Mouse (Mus musculus) small intestine, adult 2 months (tissue): ENCODE results near the gene Cldn15. TPM values are rescaled to one million over a fixed set of nuclear protein-coding genes. Genes with fewer than 3 reads are reported as not detected.

Source experiments
- H3K27ac ChIP-seq: fragments of 200-500 bp; 2 replicates; pipeline ENCODE4 v1.5.1; 2012; ENCODE audit warnings: low read depth, low read length, control low read depth, inconsistent platforms; ENCODE audit not compliant: insufficient read depth
- H3K27me3 ChIP-seq: fragments of 200-500 bp; 2 replicates; pipeline ENCODE4 v1.6.1; 2012; ENCODE audit warnings: mild to moderate bottlenecking, moderate library complexity, low read length, inconsistent platforms; ENCODE audit not compliant: control insufficient read depth, insufficient read depth
- H3K36me3 ChIP-seq: fragments of 200-500 bp; 2 replicates; pipeline ENCODE4 v1.6.1; 2012; ENCODE audit warnings: mild to moderate bottlenecking, low read length, control low read depth, inconsistent platforms; ENCODE audit not compliant: control insufficient read depth, insufficient read depth
- H3K4me1 ChIP-seq: fragments of 200-500 bp; 2 replicates; pipeline ENCODE4 v1.6.1; 2012; ENCODE audit warnings: low read length, inconsistent platforms, mixed read lengths; ENCODE audit not compliant: control insufficient read depth, insufficient read depth, insufficient read length
- H3K4me3 ChIP-seq: fragments of 200-500 bp; 2 replicates; pipeline ENCODE4 v1.5.1; 2012; ENCODE audit warnings: low read depth, mild to moderate bottlenecking, control low read depth, inconsistent platforms, low read length, moderate library complexity
- CTCF ChIP-seq: fragments of 200-500 bp; IDR thresholded peaks from 2 replicates; pipeline ENCODE4 v1.5.1; 2012; ENCODE audit warnings: low read depth, mild to moderate bottlenecking, control low read depth, inconsistent platforms, low read length, moderate library complexity, mixed read lengths; ENCODE audit not compliant: insufficient replicate concordance, insufficient read length; ENCODE audit errors: extremely low read depth
- POLR2A ChIP-seq: fragments of 200-500 bp; IDR thresholded peaks from 2 replicates; pipeline ENCODE4 v1.6.1; 2012; ENCODE audit warnings: low read depth, mild to moderate bottlenecking, control low read depth, inconsistent platforms, low read length, moderate library complexity
- WGBS: fragments of 180-500 bp; shearing (Covaris S2); methylation state at CpG from one replicate; pipeline ENCODE4 v1.1.7; 2018; 5-methylcytosine and 5-hydroxymethylcytosine counted together
- polyA plus RNA-seq: library from polyadenylated mRNA; depleted of rRNA; stranded (reverse); fragments of >200 nt; gene quantifications from 2 replicates; pipeline ENCODE4 v1.2.3, GENCODE M21; 2012

The Cldn15 gene
- polyA plus RNA-seq, 1 experiment: 657 TPM

DNA sequence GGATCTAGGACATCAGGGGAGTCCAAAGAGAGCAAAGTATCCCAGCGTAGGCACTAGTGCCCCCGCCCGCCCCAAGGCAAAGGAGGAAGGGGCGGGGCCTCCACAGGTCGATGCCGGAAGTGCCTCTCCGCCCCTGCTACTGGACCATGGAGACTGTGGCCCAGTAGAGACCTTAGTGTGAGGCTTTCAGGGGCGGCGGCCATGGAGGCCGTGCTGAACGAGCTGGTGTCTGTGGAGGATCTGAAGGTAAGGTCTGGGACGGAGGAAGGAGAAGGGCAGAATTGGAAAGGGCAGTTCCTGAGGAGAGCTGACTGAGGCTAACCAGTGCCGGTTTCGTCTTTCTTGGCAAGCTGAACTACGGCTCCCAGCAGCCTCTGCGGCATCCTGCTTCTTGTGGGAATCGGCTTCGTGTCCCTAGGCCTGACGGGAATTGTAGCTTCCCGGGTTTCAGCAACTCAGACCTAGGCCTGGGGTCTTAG is 4.4 kb upstream of the Cldn15 start:
- Histone ChIP-seq H3K36me3 (peaks cover 14% of the 10 kb centered on the region), H3K27ac (peak overlapping the region; percentile 89), H3K27me3 (no peaks in the 10 kb centered on the region), H3K4me3 (peak overlapping the region; percentile 81), H3K4me1 (peaks cover 50% of the 10 kb centered on the region)
- WGBS: under 1% methylated on average over 20 of the region's 20 CpGs
- TF ChIP-seq CTCF (no peak), POLR2A (peak; percentile 62; the same call in 1 of the 2 replicates)

DNA sequence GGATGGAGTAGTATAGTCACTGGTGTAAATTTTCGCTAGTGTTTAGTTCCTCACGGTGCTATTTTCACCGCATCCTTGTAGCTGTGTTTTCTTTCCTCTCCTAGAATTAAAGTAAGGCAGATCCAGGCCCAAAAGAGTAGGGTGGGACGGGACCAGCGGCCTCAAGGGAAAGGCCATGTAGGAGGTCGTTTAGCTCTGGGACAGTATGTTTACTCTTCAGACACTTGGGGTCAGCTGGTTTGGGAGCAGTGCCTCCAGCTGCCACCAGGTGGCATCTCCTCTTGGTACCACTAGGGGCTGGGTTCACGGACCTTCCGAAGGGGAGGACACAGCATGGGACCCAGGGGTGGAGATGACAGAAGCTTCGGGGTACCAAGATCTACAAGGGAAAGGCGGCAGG is 3.9 kb upstream of the Cldn15 start:
- H3K4me3 ChIP-seq: peak overlapping the region; percentile 81
- no peaks in the 10 kb centered on the region for H3K27me3 ChIP-seq
- peaks cover 47% of the 10 kb centered on the region for H3K4me1 ChIP-seq
- under 1% methylated on average over 10 of the region's 10 CpGs for WGBS
- H3K36me3 ChIP-seq: peaks cover 14% of the 10 kb centered on the region
- H3K27ac ChIP-seq: peak overlapping the region; percentile 89
- TF ChIP-seq POLR2A: no peak
- peak; percentile 98; the same call in 1 of the 2 replicates for TF ChIP-seq CTCF

DNA sequence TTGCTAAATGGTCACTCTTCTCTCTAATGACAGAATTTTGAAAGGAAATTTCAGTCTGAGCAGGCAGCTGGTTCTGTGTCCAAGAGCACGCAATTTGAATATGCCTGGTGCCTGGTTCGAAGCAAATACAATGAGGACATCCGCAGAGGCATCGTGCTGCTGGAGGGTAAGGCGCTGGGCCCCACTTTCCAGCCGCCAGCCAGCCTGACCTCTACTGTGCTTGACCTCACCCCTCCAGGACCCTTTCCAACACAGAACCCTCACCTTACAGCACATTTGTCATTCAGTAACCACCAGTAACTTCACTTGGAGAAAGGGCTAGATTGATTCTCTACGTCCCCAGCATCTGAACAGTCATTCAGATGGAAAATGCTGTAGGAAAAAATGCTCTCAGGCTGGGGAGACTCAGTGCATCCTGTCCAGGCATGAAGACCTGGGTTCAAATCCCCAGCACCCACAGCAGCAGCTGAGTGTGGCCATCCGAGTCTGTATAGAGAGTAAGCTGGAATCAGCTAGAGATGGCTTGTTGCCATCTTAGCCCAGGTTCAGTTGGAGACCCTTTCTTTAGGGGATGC is 3.4 kb upstream of the Cldn15 start:
- no peaks in the 10 kb centered on the region for H3K27me3 ChIP-seq
- peak overlapping the region; percentile 81 for H3K4me3 ChIP-seq
- H3K27ac ChIP-seq: peak overlapping the region; percentile 89
- TF ChIP-seq POLR2A (no peak), CTCF (no peak)
- H3K36me3 ChIP-seq: peaks cover 14% of the 10 kb centered on the region
- H3K4me1 ChIP-seq: peaks cover 47% of the 10 kb centered on the region
- 69% methylated on average over 8 of the region's 8 CpGs for WGBS

DNA sequence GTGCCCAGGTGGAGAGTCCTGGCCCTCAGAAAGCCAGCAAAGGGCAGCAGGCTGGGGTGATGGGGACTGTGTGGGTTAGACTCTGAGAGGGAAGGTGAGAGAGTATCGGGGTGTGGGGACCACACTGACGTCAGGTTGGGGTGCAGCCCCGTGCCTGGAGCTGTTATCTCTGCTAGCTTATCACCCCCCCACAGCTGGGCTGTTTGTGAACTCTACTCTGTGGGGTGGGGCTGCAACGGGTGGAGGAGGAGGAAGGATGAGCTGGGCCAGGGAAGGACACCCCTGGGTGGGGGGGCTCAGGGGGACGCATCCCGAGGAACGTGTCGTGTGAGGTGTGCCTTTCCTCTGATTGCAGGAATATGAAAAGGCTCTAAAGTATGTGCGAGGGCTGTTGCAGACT is 1.2 kb upstream of the Cldn15 start:
- H3K27me3 ChIP-seq: no peaks in the 10 kb centered on the region
- peak overlapping the region; percentile 60 for H3K4me3 ChIP-seq
- peak overlapping the region; percentile 99 for H3K27ac ChIP-seq
- H3K4me1 ChIP-seq: peaks cover 38% of the 10 kb centered on the region
- 20% methylated on average over 9 of the region's 9 CpGs for WGBS
- peaks cover 14% of the 10 kb centered on the region for H3K36me3 ChIP-seq
- TF ChIP-seq CTCF: no peak
- peak; percentile 66; the same call in 1 of the 2 replicates for TF ChIP-seq POLR2A

DNA sequence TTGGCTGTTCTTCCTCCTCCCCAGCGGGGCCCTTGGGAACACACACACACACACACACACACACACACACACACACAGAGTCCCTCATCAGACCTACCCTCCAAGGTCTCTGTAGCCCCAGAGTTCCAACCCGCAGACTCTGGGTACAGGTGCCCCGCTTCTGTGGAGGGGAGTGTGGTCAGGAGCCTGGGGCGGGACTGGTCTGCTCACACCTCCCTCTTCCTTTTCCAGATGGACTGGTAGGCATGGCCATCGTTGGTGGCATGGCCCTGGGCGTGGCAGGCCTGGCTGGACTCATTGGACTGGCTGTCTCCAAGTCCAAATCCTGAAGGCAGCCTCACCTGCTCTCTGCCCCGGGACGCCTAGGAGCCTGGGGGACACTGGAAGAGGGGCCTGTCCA is 730 bp upstream of the Cldn15 start:
- TF ChIP-seq CTCF (no peak), POLR2A (peak; percentile 66)
- 33% methylated on average over 8 of the region's 8 CpGs for WGBS
- peak overlapping the region; percentile 99 for H3K27ac ChIP-seq

DNA sequence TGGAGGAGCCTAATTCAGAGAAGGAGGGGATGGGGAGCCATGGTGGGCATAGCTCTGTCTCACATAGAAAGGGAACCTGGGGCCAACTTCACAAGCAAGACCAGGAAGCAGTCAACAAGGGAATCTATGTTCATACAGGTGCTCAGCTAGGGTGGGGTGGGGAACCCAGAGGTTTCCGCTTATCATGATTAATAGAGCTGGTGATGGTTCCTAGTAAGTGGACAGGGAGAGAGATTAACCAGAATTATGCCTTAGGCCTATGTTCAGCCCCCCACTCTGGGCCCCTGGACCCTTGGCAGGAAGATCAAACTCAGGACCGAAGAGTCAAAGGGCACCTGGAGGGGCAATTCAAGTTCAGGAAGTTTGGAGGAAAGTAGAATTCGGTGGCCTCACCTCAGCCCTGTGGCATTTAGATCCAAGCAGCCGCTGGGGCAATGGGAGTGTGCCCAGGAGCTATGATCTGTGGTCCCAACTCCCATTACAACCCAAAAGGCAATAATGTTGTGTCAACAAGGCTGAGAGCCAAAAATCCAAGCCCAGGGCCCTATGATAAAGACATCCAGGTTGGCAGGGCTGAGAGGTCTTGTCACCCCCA is 542 bp downstream of the Cldn15 start:
- WGBS: 31% methylated on average over 4 of the region's 4 CpGs
- H3K4me1 ChIP-seq: peaks cover 33% of the 10 kb centered on the region
- H3K36me3 ChIP-seq: peaks cover 18% of the 10 kb centered on the region
- TF ChIP-seq CTCF (no peak), POLR2A (no peak)
- H3K4me3 ChIP-seq: peak overlapping the region; percentile 84
- H3K27me3 ChIP-seq: no peaks in the 10 kb centered on the region
- H3K27ac ChIP-seq: peak overlapping the region; percentile 99

More for the DNA sequence above, 730 bp upstream of the Cldn15 start:
- H3K4me3 ChIP-seq: peak overlapping the region; percentile 60
- H3K27me3 ChIP-seq: no peaks in the 10 kb centered on the region
- peaks cover 14% of the 10 kb centered on the region for H3K36me3 ChIP-seq
- H3K4me1 ChIP-seq: peaks cover 38% of the 10 kb centered on the region

DNA sequence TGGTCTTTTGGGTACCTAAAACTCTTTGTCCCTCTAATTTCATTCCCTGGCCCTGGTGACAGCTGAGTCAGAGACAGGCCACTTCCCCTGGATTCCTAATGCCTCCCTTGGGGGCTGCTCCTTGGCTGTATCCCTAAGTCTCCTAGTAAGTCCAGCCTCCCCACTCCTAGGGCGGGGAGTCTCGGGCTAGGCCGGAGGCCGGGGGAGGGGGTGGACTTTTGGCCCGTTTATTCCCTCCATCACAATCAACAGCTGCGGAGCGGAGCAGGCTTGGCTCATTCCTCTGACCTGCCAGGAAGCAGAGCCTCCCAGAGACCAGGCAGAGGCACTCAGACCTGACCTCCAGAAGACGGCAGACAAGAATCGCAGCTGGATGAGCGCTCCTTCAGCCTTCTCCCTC is 1.2 kb downstream of the Cldn15 start:
- Histone ChIP-seq H3K4me1 (peaks cover 33% of the 10 kb centered on the region), H3K27me3 (no peaks in the 10 kb centered on the region), H3K36me3 (peaks cover 25% of the 10 kb centered on the region), H3K4me3 (peak overlapping the region; percentile 84), H3K27ac (peak overlapping the region; percentile 99)
- TF ChIP-seq CTCF (no peak), POLR2A (peak; percentile 95; the same call in 1 of the 2 replicates)
- 26% methylated on average over 10 of the region's 10 CpGs for WGBS
